Mouse (Mus musculus): Measurements from ENCODE around the gene Gm10134.
"Not testable (repeated sequence)": the region's sequence is repeated elsewhere in the genome, so short reads cannot be mapped to it uniquely, and the experiment has no call there.

Gm10134 gene

DNA sequence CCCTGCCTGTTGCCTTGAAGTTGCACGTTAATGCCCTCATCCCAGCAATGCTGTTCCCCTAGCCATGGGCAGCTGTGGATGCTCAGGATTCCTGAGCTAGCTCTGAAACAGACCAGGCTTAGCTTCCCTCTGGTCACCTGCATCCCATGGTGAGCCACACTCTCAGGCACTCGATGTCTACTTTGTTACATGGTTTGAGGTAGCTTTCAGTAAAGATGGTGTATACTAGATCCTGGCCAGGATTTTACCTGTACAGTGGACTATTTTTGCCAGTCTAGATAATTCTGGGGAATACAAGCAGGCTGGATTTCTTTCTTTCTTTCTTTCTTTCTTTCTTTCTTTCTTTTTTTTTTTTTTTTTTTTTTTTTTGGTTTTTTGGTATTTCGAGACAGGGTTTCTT is at the start of gene Gm10134:
TSS of gene Gm10134 (plus strand) at position 301 of the 400 bp plus-strand sequence.
- DNase-seq, result no peak

DNA sequence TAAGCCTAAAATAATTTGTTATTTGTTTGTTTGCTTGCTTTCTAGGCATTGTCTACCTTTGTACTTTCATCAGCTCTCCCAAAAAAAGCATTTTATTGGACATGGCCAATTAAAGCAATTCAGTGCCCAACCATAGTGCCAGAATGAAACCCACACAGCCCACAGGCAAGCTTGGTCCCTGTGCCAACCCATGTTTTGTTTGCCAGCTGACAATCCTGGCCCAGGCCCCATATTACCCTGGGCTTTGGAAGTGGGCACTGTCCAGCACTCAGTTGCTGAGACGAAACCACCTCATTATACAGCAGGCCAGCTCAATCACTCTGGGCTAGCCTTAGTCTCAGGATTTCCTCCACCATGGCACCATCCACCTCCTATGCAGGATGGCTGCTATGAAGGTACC is 49.3 kb upstream of the Gm10134 start:
- no peak for DNase-seq

GRCm38 (mm10) chr2:28463919-28464318 is 42.0 kb upstream of the Gm10134 start:
- peak; percentile 55 for DNase-seq

GRCm38 (mm10) chr2:28464919-28465318 is 41.0 kb upstream of the Gm10134 start:
- no peak for DNase-seq

DNA sequence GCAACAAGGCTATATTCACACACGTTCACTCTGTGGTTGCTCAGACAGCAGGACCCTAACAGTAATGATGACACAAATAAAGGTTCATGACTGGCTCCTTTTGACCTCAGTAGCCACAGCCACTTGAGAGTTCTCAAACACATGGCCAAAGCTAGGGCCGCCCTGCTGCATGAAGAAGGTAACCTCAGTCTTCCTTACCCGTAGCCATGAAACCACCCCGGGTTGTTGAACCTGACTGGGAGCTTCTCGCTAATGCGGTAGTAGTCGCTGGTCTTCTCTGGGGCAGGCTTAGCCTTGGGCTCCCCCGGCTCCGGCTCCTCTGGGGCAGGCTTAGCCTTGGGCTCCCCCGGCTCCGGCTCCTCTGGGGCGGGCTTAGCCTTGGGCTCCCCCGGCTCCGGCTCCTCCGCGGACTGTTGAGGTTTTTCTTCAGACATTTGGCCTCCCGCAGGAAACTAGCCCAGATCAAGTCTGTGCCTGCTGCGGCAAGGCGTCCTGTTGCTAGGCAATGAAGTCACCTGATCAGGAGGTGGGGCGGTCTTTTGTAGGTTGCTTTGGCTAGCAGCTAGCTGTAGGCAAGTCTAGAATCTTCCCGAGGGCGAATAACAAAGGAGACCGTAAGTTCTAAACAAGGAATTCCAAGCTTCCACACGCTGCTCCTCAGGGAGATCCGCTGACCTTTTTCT is 39.9 kb upstream of the Gm10134 start, which contains the start of gene 1700007K13Rik:
TSS of gene 1700007K13Rik (minus strand) at position 497 of the 683 bp plus-strand sequence.
- peak; percentile 85 for DNase-seq

GRCm38 (mm10) chr2:28467860-28468485 is 37.9 kb upstream of the Gm10134 start, which contains the start of gene Mrps2:
Mrps2 (plus strand) TSS chr2:28468066.
- peak; percentile 94 for DNase-seq

DNA sequence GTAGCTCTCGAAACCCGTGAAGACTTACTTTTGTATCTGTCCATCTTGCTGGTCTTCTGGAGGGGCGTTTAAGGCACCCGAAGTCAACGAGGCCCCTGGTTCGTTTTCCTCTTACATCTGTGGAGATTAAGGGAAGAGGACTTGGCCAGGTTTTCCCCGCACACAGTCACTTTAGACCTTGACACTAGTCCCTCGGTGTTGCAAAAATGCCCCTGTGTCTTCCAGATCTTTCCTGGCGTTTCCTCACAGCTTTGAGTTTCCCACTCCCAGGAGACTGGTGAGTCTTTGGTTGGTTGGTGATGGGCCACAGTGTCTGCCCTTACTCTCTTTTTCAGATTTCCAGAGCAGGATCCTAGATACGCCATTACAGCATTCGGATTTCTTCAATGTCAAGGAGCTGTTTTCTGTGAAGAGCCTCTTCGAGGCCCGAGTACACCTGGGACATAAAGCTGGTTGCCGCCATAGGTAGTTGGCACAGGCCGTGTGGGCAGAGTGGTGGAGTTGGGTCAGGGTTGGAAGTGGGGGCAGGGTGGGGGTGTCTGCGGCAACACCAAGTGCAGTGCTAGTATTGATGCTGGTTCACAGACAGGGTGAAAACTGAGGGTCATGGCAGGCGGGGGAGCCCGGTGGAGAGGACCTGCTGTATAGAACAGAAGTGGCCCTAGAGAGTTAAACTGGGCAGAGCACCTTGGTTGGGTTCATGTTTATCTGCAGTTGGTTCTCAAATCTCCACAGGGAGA is 37.2 kb upstream of the Gm10134 start:
- DNase-seq, result no peak

DNA sequence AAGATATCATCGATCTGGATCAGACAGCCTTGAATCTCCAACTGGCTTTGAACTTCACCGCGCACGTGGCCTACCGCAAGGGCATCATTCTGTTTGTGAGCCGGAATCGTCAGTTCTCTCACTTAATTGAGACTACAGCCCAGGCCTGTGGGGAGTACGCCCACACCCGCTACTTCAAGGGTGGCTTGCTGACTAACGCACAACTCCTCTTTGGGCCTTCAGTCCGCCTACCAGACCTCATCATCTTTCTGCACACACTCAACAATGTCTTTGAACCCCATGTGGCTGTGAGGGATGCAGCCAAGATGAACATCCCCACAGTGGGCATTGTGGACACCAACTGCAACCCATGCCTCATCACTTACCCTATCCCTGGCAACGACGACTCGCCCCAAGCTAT is 36.4 kb upstream of the Gm10134 start:
- DNase-seq, result no peak

GRCm38 (mm10) chr2:28470591-28470990 is 35.3 kb upstream of the Gm10134 start:
- DNase-seq, result no peak

- DNase-seq, result not testable (repeated sequence)
Observed at GRCm38 (mm10) chr2:28472011-28472410, 33.9 kb upstream of the Gm10134 start.

DNA sequence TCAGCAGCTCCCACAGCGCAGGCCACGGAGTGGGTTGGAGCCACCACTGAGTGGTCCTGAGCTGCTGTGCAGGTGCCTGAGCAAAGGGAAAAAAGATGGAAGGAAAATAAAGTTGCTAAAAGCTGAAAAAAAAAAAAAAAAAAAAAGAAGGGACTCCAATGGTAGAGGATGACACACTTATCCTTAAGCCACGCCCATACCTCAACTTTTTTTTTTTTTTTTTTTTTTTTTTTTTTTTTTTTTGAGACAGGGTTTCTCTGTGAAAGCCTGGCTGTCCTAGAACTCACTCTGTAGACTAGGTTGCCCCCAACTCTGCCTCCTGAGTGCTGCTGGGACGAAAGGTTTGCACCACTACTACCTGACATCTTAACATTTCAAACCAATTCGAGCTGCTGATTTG is 27.9 kb upstream of the Gm10134 start:
- DNase-seq, result not testable (repeated sequence)

- no peak for DNase-seq
Observed at GRCm38 (mm10) chr2:28479208-28480204, 26.4 kb upstream of the Gm10134 start.

DNA sequence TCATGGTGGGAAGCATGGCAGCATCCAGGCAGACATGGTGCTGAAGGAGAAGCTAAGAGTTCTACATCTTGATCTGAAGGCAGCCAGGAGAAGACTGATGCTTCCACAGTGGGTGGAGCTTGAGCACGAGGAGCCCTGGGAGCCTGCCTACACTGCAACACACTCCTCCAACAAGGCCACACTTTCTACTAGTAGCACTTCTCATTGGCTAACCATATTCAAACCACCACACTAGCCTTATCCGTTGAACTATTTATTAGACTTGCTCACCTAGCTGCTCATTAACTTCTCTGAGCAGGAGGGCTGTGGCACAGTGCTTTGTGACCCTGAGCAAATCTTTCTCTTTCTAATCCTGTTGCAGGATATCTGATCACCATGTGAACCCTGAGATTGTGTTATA is 22.0 kb upstream of the Gm10134 start:
- DNase-seq, result no peak

DNA sequence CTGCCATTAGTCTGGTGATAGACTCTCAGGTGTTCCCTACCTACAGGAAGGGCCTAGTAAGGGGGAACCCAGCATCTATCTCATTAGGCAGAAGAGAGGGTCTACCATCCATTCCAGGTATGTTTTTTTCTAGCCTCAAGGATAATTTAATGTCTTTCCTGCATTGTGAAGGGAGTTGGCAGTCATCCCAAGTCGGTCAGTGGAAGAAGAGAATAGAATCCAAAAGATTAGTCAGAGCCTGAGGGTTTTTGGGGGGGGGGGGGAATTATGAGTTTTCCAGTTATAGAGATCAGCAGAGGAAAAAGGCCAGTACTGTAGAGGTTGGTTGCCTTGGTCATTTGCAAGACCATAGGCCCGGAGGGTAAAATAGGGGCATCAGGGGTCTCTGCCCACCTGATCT is 11.4 kb upstream of the Gm10134 start:
- no peak for DNase-seq

DNA sequence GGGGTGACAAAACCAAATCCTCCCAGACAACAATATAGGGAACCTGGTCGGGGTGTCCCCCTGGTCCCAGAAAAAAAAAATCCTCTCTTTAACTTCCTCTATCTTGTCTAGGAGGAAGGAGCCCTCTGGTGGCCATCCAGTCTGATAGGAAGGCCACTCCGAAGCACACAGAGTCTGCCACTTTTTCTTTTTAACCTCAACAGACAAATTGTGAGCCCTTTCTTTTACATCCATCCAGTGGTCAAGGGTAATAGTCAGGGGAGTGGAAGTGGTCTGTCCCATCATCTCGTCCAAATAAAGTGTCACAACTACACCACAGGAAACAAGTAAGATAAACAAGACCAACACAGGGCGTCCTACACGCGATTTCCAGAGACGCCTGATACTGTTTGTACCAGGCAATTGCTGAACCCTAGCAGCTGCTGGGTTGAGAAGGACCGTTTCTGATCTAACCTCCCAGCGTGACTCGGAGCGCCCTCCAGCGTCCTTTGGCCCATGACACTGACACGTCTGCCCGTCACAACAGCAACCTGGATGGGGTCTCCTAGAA is 10.6 kb upstream of the Gm10134 start:
- no peak for DNase-seq

- DNase-seq, result no peak
Observed at GRCm38 (mm10) chr2:28495801-28496595, 9.9 kb upstream of the Gm10134 start.

DNA sequence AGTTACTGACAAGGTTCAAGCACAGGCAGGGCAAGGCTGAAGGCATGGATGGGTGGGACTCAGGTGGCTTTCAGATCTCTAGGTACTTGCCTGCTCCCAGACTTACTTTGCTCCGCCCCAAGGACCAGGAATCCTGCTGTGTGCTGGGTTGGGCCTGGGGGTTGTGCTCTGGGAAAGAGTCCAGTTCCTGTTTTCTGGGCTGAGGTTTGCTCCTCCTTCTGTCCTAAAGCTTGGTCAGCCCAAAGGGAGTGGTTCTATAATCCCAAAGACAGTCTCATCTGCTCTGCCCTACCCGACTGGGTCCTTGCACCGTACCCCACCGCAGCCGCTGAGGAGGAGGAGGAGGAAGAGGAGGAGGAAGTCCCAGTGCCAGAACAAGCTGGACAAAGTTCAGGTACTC is 9.2 kb upstream of the Gm10134 start, which contains the start of gene Gbgt1:
TSS of gene Gbgt1 (plus strand) at position 221 of the 400 bp plus-strand sequence.
- no peak for DNase-seq

DNA sequence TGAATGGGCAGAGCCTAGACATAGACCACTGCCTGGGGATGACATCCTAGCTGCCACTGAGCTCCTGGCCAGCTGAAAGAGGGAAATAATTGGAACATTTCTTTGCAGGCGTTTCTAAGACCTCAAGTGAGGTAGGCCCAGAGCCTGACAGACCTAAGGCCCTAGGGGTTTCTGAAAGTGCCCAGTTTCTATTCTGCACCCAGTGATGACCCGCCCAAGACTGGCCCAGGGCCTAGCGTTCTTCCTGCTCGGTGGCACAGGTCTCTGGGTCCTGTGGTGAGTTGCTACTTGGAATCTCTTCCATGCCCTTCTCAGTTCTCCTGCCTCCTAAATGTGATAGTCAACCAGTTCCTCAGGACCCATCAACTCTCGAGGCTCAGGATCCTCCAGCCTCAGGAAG is 8.3 kb upstream of the Gm10134 start:
- DNase-seq, result no peak

DNA sequence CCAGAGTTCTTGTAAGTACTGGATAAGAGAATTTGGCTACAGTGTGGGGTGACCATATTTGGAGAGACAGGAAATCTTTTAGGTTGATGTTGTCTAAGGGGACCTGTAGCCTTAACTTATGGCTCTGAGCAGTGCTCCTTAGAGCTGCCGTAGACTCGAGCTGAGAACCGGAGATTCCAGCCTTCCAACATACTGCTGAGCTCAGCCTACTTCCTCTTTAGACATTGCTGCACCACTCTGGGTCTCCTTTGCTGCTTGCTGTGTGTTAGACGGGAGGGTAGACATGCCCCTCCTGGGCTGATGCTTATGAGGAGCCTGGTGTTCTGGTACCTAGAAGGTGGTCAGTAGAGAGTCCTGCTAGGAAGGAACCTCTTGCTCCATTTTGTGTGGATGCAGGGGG is 7.5 kb upstream of the Gm10134 start:
- no peak for DNase-seq

GRCm38 (mm10) chr2:28502987-28503386 is 2.9 kb upstream of the Gm10134 start:
- no peak for DNase-seq

GRCm38 (mm10) chr2:28504676-28505075 is 1.2 kb upstream of the Gm10134 start:
- DNase-seq, result no peak

Data from retina, postnatal 1 day (tissue).